Mouse (Mus musculus) heart, embryonic 16.5 days (tissue): ENCODE results near the gene Vps13a. TPM values are rescaled to one million over a fixed set of nuclear protein-coding genes. Genes with fewer than 3 reads are reported as not detected.

ENCODE experiments used
- ATAC-seq: fragments of 200-750 bp; cut with Nextera tagmentation; replicated peaks from 2 replicates; pipeline ENCODE4 v1.8.0; 2017; ENCODE audit warnings: moderate number of reproducible peaks; ENCODE audit not compliant: insufficient read depth, low FRiP score; ENCODE audit errors: extremely low read depth
- H3K27ac ChIP-seq: fragments of 300-500 bp; sonication (generic); 2 replicates; pipeline ENCODE4 v1.5.1; 2014; ENCODE audit warnings: mild to moderate bottlenecking, low read length, control low read depth, moderate library complexity
- H3K27me3 ChIP-seq: fragments of 300-500 bp; sonication (generic); 2 replicates; pipeline ENCODE4 v1.6.1; 2014; ENCODE audit warnings: low read length, mixed read lengths; ENCODE audit not compliant: control insufficient read depth, insufficient read depth
- H3K36me3 ChIP-seq: fragments of 300-500 bp; sonication (generic); 2 replicates; pipeline ENCODE4 v1.6.1; 2014; ENCODE audit not compliant: control insufficient read depth, insufficient read depth
- H3K4me1 ChIP-seq: fragments of 300-500 bp; sonication (generic); 2 replicates; pipeline ENCODE4 v1.6.1; 2014; ENCODE audit warnings: low read length, mixed read lengths; ENCODE audit not compliant: control insufficient read depth, insufficient read depth
- H3K4me2 ChIP-seq: fragments of 300-500 bp; sonication (generic); 2 replicates; pipeline ENCODE4 v1.6.1; 2014; ENCODE audit warnings: low read depth, mild to moderate bottlenecking, control low read depth, low read length
- H3K4me3 ChIP-seq: fragments of 300-500 bp; sonication (generic); 2 replicates; pipeline ENCODE4 v1.5.1; 2014; ENCODE audit warnings: mild to moderate bottlenecking, control low read depth, low read length
- H3K9ac ChIP-seq: fragments of 300-500 bp; sonication (generic); 2 replicates; pipeline ENCODE4 v1.6.1; 2014; ENCODE audit warnings: low read length, control low read depth
- H3K9me3 ChIP-seq: fragments of 300-500 bp; sonication (generic); replicated peaks from 2 replicates; pipeline ENCODE4 v1.6.1; 2016; ENCODE audit warnings: low read length; ENCODE audit not compliant: control insufficient read depth
- WGBS: fragments of 180-500 bp; shearing (Covaris S2); extraction: QIAGEN DNeasy Blood & Tissue Kit; methylation state at CpG from one replicate; pipeline ENCODE4 v1.1.7; 2014; 5-methylcytosine and 5-hydroxymethylcytosine counted together
- polyA plus RNA-seq: library from polyadenylated mRNA; unstranded; fragments of >200 nt; fragmentation: Nextera tagmentation; extraction: Ambion mirVana; gene quantifications from 2 replicates; pipeline ENCODE4 v1.2.1, GENCODE M21; 2015

Vps13a gene
- polyA plus RNA-seq, 1 experiment from 2014 or later = 9.4 TPM

DNA sequence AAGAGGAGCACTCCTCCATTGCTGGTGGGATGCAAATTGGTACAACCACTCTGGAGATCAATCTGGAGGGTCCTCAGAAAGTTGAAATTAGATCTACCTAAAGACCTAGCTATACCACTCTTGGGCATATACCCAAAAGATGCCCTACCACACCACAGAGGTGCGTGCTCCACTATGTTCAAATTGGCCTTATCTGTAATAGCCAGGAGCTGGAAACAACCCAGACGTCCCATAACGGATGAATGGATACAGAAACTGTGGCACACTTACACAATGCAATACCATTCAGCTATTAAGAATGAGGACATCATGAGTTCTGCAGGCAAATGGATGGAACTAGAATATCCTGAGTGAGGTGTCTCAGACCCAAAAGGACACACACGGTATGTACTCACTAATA lies 43.9 kb downstream of the Vps13a start:
- 85% methylated on average over 4 of the region's 4 CpGs for WGBS
- Histone ChIP-seq H3K4me3 (no peak overlapping the region), H3K9ac (no peak overlapping the region), H3K9me3 (no peaks in the 10 kb centered on the region), H3K36me3 (peaks cover 8% of the 10 kb centered on the region; the same call in 1 of the 2 replicates), H3K4me1 (no peaks in the 10 kb centered on the region), H3K27me3 (no peaks in the 10 kb centered on the region), H3K27ac (no peak overlapping the region), H3K4me2 (no peak overlapping the region)
- ATAC-seq = no peak

DNA sequence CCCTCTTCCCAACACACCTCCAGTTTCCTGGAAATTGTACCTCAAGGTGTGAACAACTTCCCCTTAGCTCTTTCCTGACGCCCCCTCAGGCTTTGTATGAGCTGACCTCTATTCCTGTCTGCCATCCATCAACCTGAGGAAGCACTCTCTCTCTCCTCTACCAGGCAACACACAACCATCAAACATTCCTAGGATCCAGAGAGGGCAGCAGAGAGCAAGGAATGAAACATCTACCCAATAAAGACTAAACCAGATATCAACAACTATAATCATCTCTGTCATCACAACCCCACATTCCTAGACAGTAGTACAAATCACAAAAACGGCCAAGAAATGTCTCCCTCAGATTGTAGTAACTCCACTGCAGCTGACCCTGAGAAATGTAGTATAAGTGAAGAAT lies 52.0 kb downstream of the Vps13a start:
- Histone ChIP-seq H3K27me3 (no peaks in the 10 kb centered on the region), H3K9ac (no peak overlapping the region), H3K36me3 (peaks cover 5% of the 10 kb centered on the region; the same call in 1 of the 2 replicates), H3K9me3 (no peaks in the 10 kb centered on the region), H3K4me2 (no peak overlapping the region), H3K4me1 (no peaks in the 10 kb centered on the region), H3K27ac (no peak overlapping the region), H3K4me3 (no peak overlapping the region)
- no peak for ATAC-seq
- 31% methylated on average over 2 of the region's 2 CpGs for WGBS

DNA sequence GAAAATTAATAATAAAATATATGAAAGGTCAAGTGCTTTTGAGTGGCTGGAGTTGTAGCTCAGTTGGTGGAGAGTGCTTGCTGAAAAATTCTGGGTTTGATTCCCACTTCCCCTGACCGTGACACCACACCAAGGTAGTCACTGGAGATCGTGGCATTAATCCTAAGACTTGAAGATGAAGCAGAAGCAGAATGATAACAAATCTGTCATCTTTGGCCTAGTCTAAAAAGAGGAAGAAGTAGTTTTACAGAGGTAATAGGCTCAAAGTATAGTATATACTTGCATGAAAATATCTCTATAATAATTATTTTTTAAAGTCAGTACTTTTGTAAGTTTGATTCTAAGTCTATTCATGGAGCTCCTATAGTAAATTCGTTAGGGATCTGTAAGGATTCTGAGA lies 65.5 kb downstream of the Vps13a start:
- no peaks in the 10 kb centered on the region for H3K4me1 ChIP-seq
- H3K4me3 ChIP-seq = no peak overlapping the region
- H3K27me3 ChIP-seq = no peaks in the 10 kb centered on the region
- H3K36me3 ChIP-seq = peaks cover 7% of the 10 kb centered on the region
- WGBS = 92% methylated on average over 3 of the region's 3 CpGs
- H3K27ac ChIP-seq = no peak overlapping the region
- no peaks in the 10 kb centered on the region; the same call in 1 of the 2 replicates for H3K9me3 ChIP-seq
- no peak for ATAC-seq
- H3K4me2 ChIP-seq = no peak overlapping the region
- H3K9ac ChIP-seq = no peak overlapping the region

DNA sequence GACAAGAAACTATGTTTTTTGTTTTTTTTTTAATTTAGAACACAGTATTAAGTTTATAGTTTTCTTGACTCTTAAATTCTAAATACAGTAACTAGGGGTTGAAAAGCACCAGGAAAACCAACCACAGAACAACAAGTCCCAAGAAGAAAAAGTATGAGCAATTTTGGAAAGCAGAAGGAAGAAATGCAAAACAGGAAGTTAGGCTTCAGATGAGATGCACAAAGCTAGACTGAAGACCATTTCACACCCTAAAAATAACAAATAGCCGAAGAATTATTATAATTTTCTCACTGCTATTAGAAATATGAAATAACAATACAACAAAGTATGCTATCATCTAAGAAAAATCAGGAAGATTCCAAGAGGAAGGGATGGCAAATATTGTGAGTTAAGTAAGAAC lies 78.9 kb downstream of the Vps13a start:
- 74% methylated on average over 1 of the region's 1 CpGs for WGBS
- H3K27ac ChIP-seq = no peak overlapping the region
- H3K4me2 ChIP-seq = no peak overlapping the region
- no peaks in the 10 kb centered on the region for H3K9me3 ChIP-seq
- H3K27me3 ChIP-seq = no peaks in the 10 kb centered on the region
- H3K4me3 ChIP-seq = no peak overlapping the region
- H3K4me1 ChIP-seq = no peaks in the 10 kb centered on the region
- no peak overlapping the region for H3K9ac ChIP-seq
- H3K36me3 ChIP-seq = 0 out of 2 replicates have a peak, but pooled peaks cover 3% of the 10 kb centered on the region
- ATAC-seq = no peak

DNA sequence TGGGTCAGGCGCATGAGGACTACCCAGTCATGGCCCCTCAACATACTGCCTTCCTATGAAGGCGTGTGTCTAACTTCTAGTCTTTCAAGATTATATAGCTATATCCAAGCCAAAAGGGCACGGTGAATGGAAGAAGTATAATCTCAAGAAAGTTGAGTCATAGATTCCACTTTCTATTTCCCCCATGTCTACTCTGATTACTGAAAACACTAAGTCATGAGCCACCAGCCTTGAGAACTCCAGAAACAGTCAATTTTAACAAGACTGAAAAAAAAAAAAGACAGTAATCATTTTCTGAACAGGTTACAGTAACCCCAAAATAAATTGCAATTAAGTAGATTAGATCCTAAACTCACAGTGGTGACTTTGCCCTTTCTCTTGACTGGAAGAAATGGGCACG lies 95.8 kb downstream of the Vps13a start:
- WGBS = 87% methylated on average over 4 of the region's 4 CpGs
- no peak overlapping the region for H3K4me3 ChIP-seq
- H3K4me1 ChIP-seq = no peaks in the 10 kb centered on the region
- H3K9me3 ChIP-seq = no peaks in the 10 kb centered on the region
- H3K9ac ChIP-seq = no peak overlapping the region
- H3K27me3 ChIP-seq = no peaks in the 10 kb centered on the region
- H3K4me2 ChIP-seq = no peak overlapping the region
- no peak overlapping the region for H3K27ac ChIP-seq
- peaks cover 2% of the 10 kb centered on the region; the same call in 1 of the 2 replicates for H3K36me3 ChIP-seq
- no peak for ATAC-seq

DNA sequence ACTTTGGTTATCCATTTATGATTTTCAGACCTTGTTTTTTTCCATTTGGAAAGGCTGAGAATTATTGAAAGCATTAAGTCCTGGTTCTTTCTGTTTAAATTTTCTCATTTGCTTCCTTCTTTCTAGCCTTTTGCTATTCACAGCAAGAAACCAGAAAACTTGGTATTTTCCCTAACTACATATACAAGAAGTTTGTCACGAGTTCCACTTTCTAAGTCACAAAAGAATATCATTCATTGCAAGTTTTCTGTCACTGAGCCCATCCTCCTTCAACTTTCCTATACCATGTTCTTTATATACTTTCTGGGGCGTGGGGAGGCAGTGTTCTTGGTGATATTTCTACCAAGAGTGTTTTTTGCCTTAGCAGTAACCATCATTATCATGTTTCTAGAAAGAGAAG lies 96.5 kb downstream of the Vps13a start:
- Histone ChIP-seq H3K27me3 (no peaks in the 10 kb centered on the region), H3K9ac (no peak overlapping the region), H3K36me3 (peaks cover 2% of the 10 kb centered on the region; the same call in 1 of the 2 replicates), H3K4me3 (no peak overlapping the region), H3K9me3 (no peaks in the 10 kb centered on the region), H3K4me1 (no peaks in the 10 kb centered on the region), H3K27ac (no peak overlapping the region), H3K4me2 (no peak overlapping the region)
- no peak for ATAC-seq
- 82% methylated on average over 2 of the region's 2 CpGs for WGBS

DNA sequence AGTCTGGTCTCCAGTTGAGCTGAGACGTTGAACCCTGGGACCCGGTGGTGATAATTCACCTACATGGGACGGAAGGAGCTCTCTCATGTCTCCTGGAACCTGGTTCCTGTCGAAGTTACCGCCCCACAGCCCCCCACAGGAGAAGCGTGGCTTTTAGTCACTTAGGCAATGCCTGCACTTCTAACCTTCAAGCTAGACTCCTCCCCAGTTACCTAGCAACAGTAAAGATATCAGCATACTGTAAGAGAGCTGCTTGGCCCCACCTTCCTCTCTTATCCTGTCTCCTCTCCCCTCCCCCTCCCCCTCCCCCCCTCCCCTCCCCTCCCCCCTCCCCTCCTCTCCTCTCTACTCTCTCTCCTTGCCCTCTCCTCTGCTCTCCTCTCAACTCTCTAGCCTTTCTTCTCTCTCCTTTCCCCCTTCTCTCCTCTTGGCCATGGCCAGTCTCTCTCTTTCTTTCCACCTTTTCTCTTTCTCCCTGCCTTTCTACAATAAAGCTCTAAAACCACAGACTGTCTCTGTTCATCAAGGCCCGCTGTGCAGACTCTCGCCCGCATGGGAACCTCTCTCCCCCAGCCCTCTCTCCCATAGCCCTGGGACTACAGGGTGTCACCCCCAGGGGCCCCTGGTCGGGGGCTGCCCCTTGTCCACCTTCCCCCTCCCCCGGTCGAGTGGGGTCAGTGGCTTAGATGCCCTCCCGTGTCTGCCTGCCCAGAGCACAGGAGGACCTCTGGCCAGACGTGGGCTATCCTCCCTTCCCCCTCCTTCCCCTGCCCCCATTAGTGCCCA lies 154.9 kb downstream of the Vps13a start:
- Histone ChIP-seq H3K27ac (no peak overlapping the region), H3K4me3 (no peak overlapping the region), H3K36me3 (no peaks in the 10 kb centered on the region), H3K27me3 (no peaks in the 10 kb centered on the region), H3K4me1 (0 out of 2 replicates have a peak, but pooled peaks cover 2% of the 10 kb centered on the region), H3K4me2 (no peak overlapping the region), H3K9ac (no peak overlapping the region), H3K9me3 (no peaks in the 10 kb centered on the region)
- 0 out of 2 replicates have a peak, but pooled peaks have one; percentile 45 for ATAC-seq
- WGBS = 14% methylated on average over 14 of the region's 14 CpGs

DNA sequence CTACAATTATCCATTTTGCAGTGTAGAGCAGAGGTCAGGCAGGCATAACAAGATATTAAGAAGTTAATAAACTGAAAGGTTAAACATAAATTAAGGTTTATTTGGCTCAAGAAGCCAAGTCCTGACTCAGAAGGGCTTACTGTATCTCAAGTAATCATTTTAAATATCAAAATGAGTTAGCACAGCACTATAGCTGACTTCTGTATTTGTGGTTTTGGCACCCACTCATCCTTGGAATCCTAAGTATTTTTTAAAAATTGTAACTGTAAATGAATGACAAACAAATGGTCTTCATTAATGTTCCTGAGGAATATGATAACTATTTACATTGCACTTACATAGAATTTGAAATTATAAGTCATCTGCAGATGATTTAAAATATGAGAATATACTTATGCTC lies 155.7 kb downstream of the Vps13a start:
- H3K4me3 ChIP-seq = no peak overlapping the region
- ATAC-seq = no peak
- H3K4me2 ChIP-seq = no peak overlapping the region

DNA sequence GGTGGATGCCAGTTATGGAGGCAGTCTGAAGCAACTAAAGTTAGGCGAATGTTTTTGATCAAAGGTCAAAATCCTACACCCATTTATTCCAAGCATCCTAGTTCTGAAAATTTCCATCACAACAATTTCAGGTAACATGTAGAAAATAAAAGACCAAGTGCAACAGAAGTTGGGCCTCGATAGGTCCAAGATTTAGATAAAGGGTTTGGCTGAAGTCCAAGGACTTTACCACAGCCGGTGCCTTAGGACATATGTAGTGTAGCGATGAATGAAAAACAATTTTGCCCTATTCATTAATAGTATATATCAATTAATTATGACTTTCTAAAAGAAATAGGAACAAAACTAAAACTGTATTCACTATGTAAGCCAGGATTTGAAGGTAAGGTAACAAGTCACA lies 157.6 kb downstream of the Vps13a start:
- 76% methylated on average over 4 of the region's 4 CpGs for WGBS
- ATAC-seq = no peak
- H3K4me3 ChIP-seq = no peak overlapping the region

More for the DNA sequence above, 155.7 kb downstream of the Vps13a start:
- no peaks in the 10 kb centered on the region for H3K36me3 ChIP-seq
- no peaks in the 10 kb centered on the region for H3K27me3 ChIP-seq
- H3K9ac ChIP-seq = no peak overlapping the region
- no peak overlapping the region for H3K27ac ChIP-seq
- no peaks in the 10 kb centered on the region for H3K9me3 ChIP-seq
- 0 out of 2 replicates have a peak, but pooled peaks cover 2% of the 10 kb centered on the region for H3K4me1 ChIP-seq

More for the DNA sequence above, 157.6 kb downstream of the Vps13a start:
- Histone ChIP-seq H3K9ac (no peak overlapping the region), H3K27ac (no peak overlapping the region), H3K4me1 (0 out of 2 replicates have a peak, but pooled peaks cover 2% of the 10 kb centered on the region), H3K9me3 (no peaks in the 10 kb centered on the region), H3K36me3 (no peaks in the 10 kb centered on the region), H3K4me2 (no peak overlapping the region), H3K27me3 (no peaks in the 10 kb centered on the region)
